Mouse (Mus musculus): ENCODE measurements around the gene Calhm2.

- no peak for TF ChIP-seq CTCF (IDR thresholded peaks at IDR 0.05; ENCODE audit: low read depth)
- no peak for TF ChIP-seq EP300 (IDR thresholded peaks at IDR 0.05; ENCODE audit: low read depth)
Observed at GRCm38 (mm10) chr19:47153767-47154166, 15.7 kb upstream of the Calhm2 start.

All from heart, postnatal 0 days (tissue).